Mouse (Mus musculus) layer of hippocampus, postnatal 14 days (tissue): Measurements from ENCODE around the gene Cracr2a. TPM values are rescaled to one million over a fixed set of nuclear protein-coding genes. Genes with fewer than 3 reads are reported as not detected.

Experiments
- DNase-seq, 2 experiments: peaks; one replicate each; pipeline ENCODE4 v3.0.0; 2021 to 2022; ENCODE audit warnings: low spot score in 2 of 2, mixed read lengths in 1 of 2
- total RNA-seq, 2 experiments: library from RNA; stranded (reverse); gene quantifications; 2 replicates each; pipeline ENCODE4 v1.2.3; 2021

Cracr2a gene
- total RNA-seq, 2 experiments from 2014 or later = 1.3 to 1.6 TPM

DNA sequence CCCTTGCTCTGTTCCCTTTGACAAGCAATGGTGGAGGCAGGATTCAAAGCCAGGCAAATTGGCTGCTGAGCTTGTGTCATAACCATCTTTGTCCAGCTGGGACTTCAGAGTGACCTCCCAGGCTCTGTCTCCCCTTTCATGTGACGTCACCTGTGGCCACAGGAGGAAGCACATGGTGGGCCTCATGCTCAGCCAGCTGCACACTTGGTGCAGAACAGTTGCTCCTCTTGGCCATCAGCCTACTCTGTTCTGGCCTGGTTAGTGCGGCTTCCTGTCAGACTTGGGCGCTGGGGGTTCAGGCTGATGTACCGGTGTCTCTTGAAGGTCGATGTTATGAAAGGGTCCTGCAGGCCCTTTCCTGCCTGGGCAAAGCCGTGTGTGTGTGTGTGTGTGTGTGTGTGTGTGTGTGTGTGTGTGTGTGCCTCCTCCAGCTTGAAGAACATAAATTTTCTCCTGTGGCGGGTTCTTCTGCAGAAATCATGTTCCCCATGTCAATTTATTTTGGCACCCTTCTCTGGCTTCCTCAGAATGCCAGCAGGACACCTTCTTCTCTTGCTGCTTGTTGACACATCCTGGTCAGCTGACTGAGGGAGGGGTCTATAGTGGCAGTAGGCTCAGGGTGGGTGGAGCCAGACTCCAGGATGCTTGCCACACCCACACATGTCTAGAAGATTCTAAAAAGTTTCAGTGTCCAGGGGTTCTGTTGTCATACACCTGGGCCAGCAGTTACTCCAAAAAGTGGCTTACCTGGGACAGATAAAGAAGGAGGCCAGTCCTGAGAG lies 5.0 kb downstream of the Cracr2a start:
- peak; percentile 27 to 36 for DNase-seq

DNA sequence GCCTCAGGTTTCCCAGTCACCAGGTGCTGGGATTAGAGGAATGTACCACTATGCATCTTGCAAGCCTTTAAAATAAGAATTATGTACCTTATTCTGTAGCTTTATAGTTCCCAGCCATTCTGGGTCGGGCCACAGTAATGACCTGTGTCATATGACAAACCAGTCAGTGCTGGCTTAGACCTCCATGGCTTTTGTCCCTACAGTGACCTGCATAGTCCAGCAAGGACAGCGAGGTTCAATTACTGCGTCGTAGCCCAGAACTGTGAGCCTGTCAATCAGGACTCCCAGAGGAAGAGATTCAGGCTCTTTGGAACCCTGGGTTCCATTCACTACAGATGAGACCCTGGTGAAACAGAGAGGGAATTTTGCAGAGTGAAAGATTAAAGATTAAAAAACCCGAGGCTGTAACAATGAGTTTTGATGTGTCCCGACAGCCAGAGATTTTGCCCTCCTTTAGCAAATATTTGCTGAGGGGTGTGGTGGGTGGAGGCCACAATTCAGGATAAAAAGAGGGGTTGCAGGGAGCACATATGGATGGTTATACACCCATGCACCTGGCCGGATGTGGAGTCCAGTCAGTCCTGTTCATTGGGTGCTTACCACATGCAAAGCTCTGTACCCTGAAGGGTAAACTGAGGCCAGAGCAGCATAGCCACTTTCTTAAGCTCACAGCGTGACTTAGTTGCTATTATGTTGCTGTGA lies 10.9 kb downstream of the Cracr2a start:
- DNase-seq = no peak

DNA sequence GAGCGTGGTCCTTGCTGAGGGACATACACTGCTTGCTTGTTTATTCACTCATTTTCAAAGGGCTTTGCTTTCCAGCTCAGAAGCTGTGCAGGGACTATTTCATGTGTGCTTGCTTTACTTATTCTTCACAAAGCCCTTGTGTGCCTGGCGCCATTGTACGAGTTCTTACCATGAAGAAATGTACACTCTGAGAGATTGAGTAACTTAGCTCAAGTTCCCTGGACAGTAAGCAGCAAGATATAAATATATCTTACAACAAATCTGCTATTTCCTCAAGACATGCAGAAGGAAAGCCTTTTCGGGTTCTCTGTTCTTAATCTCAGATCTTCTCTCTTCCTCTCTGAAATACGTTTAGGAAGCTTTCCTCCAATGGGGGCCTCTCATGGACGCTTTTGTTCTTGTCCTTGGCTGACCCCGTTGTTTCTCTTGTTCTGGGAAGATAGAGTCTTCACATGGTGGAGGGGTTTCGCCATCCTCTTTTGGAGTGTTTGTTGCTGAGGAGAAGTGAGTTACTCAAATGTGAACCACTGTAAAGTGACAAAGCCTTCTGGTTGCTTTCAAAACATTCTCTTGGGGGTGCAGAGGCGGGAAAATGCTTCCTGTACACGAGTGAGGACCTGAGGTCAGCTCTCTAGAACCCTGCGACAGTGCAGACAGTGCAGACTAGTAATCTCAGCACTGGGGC lies 12.8 kb downstream of the Cracr2a start:
- no peak for DNase-seq

DNA sequence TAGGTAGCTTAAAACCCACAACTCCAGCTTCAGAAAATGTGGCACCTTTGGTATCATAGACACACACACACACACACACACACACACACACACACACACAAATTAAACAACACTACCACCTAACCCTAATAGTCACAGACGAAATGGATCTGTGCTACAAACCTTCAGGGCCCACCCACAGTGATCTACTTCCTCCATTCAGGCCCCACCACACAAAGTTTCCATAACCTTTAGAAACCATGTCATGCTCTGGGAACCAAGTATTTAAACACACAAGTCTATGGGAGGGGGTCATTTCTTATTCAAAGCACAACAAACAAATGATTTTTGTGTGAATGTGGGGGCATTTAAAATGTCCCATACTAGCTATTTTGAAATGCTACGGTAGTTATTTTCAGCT lies 14.1 kb downstream of the Cracr2a start:
- DNase-seq = no peak

DNA sequence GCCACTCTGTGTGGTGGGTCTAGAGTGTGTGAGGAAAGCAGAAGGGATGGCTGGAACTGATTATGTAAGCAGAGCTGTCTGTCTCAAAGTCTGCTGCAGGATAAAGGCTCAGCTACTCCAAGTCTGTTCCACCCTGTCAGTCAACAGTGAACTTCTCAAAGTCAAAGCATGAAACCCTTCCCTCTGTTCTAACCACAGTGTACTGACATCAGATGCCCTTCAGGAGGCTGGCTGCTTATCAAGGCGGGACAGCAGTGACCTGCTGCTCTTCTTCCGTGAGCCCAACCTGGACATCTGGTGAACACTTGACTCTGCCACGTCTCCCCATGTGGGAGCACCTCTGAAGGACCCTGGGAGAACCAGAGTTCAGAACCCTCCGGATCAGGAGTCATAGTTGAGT lies 16.6 kb downstream of the Cracr2a start:
- no peak for DNase-seq

DNA sequence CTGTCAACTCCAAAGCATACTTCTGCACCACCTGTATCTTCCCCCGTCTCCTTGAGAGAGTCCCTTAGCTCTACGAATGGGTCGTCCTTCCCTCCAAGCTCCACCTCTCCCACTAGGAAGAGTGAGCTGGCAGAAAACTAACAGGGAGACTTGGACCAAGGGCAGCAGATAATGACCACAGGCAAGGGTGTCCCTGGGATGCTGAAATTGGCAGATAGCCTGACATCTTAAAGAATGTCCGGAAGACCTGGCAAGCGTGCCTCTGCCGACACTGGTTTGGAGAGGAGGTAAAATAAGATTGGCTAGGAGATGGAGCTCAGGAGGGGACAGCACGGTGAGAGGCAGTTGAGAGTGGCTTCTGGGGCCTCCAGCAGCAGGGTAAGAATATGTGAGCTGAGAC lies 17.2 kb downstream of the Cracr2a start:
- no peak for DNase-seq

DNA sequence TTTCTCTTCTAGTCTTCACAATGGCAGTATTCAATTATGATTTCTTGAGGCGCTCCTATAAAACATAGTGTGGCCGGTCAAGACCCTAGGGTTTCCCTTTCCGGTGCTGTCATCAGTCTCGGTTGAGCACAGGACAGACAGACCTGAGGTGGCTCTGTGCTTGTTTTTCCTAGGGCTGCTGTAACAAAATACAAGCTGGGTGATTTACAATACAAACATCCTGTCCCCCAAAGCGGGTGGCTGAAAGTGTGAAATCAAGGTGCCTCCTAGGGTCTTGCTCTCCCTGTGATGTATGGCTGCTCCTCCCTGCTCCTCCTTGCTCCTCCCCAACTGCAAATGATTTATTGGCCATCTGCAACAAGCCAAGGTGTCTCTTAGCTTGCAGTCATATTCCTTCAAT lies 17.7 kb downstream of the Cracr2a start:
- DNase-seq = no peak

DNA sequence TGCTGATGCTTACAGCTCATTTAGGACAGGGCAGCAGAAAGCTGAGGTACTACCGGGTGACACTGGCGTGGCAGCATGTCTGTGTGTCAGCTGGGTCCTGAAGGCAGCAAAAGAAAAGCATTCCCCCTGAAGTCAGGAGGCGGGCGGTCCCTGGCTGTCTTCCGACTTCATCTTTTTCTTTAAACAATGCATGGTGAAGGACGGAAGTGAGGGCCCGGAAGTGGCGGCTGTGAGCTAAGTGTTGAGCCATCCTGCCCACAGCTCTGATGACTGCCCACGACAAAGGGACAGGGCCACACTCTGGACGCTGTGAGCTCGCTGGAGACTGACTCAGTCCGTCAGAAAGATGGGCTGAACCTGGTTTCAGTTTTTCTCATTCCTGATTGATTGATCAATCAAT lies 20.8 kb downstream of the Cracr2a start:
- no peak for DNase-seq

DNA sequence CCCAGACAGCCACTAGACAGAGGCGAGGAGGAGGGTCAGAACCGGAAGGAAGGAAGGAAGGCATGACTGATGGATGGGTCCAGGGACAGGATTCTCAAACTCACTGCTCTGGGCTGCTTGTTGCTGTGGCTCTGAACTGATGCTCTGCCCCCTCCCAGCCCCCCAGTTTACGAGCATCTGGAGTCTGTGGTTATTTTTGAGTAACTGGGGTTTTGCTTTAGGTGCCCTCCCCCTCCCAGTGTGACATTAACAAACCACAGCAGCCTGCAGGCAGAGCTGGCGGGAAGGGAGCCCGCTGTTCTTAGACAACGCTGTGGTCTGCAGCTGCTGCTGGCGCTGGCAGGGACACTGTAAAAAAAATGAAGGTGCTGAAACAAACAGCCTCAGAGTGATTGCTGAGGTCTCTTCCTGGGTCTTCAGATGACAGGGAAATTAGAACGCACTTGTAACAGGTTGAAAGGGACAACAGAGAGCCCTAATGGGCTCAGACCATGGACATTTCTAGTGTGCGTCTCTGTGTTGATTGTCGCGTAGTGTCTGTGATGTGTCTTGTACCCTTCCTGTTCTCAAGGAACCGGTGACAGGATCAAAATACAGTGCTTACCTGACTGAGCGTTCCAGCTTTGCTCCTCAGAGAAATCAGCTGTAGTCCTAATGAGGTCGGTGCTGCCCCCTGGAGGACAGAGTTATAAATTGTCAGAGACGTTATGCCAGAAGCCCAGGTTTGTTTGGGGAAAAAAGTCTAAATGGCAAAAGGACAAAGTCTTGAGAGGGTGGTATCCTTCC lies 21.4 kb downstream of the Cracr2a start:
- peak; percentile 77 to 87 for DNase-seq

DNA sequence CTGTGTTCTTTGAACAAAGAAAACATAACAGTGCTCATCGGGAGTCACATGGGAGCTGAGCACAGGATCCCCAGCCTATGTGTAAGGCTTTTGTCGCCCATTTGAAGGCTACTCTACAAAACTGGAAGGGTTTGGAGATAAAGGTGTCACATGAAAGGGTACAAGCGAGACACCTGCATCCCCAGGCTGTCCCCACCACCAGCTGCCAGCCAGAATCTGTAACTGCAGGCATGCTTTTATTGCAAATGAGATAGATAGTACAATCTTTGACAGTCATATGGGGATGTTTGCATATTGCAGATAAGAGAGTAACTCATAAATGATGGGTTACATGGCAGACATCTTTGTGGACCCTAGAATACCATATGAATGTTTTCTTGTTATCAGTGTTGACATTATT lies 30.3 kb downstream of the Cracr2a start:
- no peak for DNase-seq

DNA sequence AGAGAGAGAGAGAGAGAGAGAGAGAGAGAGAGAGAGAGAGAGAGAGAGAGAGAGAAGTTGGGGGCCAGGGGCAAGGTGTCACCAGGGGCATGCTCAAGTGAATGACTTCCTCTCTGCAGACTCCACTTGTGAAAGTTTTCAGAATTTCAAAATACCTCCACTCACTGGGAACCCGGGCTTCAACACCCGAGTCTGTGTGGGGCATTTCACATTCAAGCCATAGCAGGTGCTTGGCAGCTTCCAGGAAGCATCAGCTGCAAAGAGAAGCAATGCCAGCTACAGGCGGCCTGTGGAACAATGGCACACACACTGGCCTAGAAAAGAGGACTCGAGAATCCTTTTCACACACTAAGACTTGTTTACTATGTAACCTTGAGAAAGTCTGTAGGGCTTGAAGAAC lies 32.3 kb downstream of the Cracr2a start:
- peak in 1 of 2 experiments; percentile 46 for DNase-seq

DNA sequence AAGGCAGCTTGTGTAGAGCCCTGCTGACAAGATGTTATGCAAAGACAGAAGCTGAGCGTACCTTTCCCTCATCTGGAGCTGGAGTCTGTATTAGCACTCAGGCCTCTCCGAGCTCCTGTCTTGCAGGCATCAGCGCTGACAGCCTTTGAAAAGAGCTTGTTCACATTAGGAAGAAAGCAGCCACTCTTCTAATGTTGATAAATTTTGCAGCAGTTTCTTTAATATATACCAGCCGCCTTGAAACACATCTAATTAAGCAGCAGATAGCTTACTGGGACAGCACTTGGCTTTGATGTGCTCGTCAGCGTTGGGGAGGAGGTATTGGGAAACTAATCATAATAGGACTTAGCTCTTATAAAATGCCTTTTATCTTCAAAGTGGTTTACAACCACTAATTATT lies 38.1 kb downstream of the Cracr2a start:
- no peak for DNase-seq

DNA sequence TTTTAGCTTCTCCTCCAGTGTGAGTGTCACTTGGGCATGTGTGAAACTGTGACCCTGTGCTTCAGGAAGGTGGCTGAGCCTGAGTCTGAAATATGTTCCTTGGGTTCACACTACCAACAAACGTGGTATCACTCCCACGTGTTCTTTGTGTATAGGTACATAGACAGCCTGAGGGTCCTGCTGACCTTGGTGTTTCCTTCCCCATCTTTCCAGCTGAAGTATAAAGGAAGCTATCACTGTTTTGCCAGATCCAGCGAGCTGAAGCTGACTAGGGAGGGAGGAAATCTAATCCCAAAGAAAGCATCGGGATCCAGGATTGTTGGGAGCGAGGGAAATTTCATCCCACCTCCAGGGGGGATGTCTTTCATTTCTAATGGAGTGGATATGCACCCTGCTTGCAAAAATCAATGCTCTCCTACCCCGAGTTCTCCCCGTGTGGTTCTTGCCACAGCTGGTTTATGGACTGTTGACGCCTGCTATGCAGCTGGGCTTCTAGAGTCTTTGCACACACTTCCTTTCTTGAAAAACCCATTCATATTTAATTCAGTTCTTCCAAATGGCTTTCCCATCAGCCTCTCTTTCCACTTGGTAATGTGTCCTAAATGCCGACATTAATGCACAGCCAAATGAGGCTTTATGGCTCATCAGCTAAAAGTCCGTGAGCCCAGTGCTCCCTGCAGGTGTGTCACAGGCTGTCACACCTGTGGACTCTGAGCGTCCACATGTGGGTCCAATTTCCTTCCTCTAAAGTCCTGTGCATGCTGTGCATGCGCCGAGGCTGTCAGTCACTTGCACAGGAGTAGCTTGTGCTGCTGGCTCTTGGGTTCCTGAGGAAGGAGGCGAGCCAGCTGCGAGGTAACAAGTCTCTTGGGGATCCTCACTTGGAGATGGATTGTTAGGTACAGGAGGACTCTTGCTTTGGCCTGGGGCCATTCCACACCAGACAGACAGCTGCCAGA lies 44.2 kb downstream of the Cracr2a start:
- DNase-seq = no peak

DNA sequence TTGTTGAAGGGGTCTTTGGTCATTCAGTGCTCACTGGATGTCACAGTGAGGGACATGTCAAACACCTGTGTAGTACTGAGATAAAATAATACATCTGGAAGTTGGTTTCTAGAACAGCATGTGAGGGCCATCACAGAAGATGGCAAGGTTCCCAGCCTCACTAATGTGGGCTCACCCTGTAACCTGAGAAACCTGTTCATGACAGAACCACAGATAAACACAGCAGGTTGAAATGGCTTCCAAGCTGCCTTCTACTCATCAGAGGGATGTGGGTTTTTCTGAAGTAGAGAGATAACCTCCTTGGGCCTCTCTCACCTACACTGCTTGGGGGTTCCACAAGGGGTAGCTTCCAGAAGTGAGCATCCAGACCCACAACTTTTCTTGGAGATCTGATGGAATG lies 48.5 kb downstream of the Cracr2a start:
- DNase-seq = no peak

DNA sequence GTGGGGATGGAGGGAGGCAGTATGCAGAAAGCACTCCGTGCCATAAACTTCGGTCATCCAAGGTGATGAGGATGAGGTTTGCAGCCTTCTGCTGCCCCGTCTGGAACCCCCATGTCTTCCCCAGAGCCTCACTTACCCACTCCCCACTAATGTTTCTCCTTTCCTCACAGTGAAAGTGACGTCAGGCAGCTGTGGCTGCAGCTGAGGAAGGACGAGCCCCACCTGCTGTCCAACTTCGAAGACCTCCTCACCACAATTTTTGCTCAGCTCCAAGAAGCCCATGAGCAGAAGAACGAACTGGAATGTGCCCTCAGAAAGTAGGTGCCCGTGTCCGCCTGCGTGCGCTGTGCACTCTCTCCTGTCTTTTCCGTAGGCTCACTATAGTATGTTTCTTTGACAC lies 50.1 kb downstream of the Cracr2a start:
- DNase-seq = no peak

DNA sequence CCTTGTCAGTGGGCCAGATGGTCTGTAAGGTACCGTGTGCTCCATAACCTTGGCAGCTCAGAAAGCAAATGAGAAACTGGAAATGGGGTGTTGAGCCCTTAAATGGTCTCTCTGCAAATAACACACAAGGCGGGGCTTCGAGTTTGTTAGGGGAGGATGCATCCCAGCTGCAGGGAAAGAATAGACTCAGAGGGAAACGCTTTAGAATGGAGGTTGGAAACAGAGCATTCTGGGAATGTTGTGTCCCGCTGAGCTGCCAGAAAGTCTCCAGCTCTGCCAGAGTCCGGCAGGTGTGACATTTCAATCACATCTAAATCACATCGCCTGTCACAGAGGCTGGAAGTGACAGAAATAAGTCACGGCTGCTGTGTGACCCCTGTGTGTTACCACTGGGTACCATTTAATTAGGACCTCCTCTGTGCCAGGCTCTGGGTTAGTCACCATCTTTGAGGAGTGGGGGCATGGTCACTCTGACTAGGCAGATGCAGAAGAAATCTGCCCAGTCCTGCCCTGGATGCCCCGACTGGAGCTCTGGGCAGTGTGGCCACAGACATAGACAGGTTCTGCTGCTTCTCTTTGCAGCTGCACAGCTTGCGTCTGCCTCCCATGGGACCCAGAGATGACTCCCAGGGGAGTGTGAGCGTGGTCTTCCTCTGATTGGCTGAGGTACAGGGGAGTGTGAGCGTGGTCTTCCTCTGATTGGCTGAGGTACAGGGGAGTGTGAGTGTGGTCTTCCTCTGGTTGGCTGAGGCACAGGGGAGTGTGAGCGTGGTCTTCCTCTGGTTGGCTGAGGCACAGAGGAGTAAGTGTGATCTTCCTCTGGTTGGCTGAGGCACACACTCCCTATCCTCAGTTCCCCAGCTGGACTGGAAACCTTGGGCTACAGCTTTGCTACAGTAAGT lies 53.2 kb downstream of the Cracr2a start:
- no peak for DNase-seq

DNA sequence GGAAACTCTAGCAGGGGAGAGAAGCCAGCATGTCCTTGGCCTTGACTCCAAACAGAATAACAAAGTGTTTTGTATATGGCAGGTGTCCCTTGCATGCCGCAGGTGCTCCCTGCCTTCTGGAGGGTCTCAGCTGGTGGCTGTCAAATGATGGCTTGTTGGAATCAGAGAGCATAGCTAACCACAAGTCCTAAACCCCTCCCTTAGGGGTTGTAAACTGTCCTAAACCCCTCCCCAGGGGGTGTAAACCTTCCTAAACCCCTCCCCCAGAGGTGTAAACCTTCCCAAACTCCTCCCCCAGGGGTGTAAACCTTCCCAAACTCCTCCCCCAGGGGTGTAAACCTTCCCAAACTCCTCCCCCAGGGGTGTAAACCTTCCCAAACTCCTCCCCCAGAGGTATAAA lies 55.5 kb downstream of the Cracr2a start:
- peak; percentile 48 to 86 for DNase-seq

DNA sequence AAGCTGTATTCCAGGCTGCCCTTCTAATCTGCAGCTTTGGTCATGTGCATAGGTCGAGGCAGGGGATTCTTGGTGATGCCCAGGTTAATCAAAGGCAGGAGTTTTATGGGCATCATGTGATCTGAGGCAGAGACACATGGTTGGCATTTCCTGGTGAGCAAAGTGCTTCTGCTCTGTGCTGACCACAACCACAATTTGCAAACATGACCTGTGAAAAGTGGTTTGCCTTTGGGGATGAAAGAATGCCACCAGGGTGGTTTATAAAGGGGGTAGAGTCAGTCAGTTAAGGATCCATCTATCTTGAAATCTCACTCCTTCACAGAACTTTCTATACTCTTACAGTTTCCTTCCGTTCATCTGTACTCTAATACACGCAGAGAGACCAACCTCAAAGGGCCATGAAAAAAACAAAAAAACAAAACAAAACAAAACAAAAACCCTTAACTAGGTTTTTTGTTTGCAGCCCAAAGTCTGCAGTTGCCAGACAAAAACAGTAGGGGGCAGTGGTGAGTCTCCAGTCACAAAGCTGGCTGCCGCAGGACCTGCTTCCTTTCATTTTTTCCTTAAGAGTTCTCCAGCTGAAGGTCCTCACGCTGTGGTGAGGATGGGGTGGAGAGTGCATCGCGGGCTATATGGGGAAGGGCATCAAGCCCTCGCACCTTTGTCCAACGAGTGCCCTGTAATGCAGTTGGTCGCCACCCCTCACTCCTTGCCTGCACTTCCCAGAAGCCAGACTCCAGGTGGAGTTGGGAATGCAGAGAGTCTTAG lies 56.3 kb downstream of the Cracr2a start:
- DNase-seq = peak; percentile 62 to 67
